Mouse (Mus musculus) brown adipose tissue, adult 24 weeks (tissue): ENCODE data around the gene Oaf. TPM values are rescaled to one million over a fixed set of nuclear protein-coding genes. Genes with fewer than 3 reads are reported as not detected.

Experiments
- polyA plus RNA-seq: library from polyadenylated mRNA; stranded (reverse); fragments of >200 nt; gene quantifications from 2 replicates; pipeline ENCODE4 v1.2.4, GENCODE M21; 2012; ENCODE audit not compliant: missing spikeins, insufficient read depth, insufficient read length

Gene Oaf
- polyA plus RNA-seq, 1 experiment, result 29.8 TPM

Other genes starting within 250 kb of the Oaf start
- 47.7 and 58.9 TPM in 2 replicates for gene Arhgef12, start 132.7 kb downstream of the Oaf start, polyA plus RNA-seq
- 1.6 and 2.5 TPM in 2 replicates for gene Tmem136, start 123.3 kb downstream of the Oaf start, polyA plus RNA-seq
- gene Pou2f3, start 29.5 kb downstream of the Oaf start, polyA plus RNA-seq, result not detected in 2 replicates
- gene Trim29, start 70.9 kb upstream of the Oaf start, polyA plus RNA-seq, result 0.52 TPM in 1 of 2 replicates, not detected in the other